Mouse (Mus musculus): ENCODE data around the gene Tppp2.

Tppp2 gene

GRCm38 (mm10) chr14:51918125-51918524, at the start of gene Tppp2:
Gene Tppp2 (plus strand): TSS chr14:51918425.
- in situ Hi-C loops (cut with MseI, MboI) = no loop called here

GRCm38 (mm10) chr14:51870756-51871155, 47.5 kb upstream of the Tppp2 start:
- in situ Hi-C loops (cut with MseI, MboI) = loop anchor here in 1 of 2 experiments (10.0 kb wide), 1 partner anchor 96 kb away; the partner anchor contains the start of gene Ang4

- in situ Hi-C loops (cut with MseI, MboI) = loop anchor here in 1 of 2 experiments (10.0 kb wide), 1 partner anchor 97 kb away; the partner anchor contains the start of gene Ang4
Observed at GRCm38 (mm10) chr14:51871741-51872140, 46.5 kb upstream of the Tppp2 start.

- in situ Hi-C loops (cut with MseI, MboI) = loop anchor here in 1 of 2 experiments (10.0 kb wide), 1 partner anchor 103 kb away; the partner anchor contains the start of gene Ang4
Observed at GRCm38 (mm10) chr14:51877517-51877916, 40.7 kb upstream of the Tppp2 start.

- in situ Hi-C loops (cut with MseI, MboI) = no loop called here
Observed at GRCm38 (mm10) chr14:51883527-51884030, 34.6 kb upstream of the Tppp2 start.

- in situ Hi-C loops (cut with MseI, MboI) = no loop called here
Observed at GRCm38 (mm10) chr14:51884031-51884544, 34.1 kb upstream of the Tppp2 start.

GRCm38 (mm10) chr14:51884598-51885331, 33.5 kb upstream of the Tppp2 start, which contains the start of gene Mettl17:
Gene Mettl17 (plus strand): TSS chr14:51884842.
- in situ Hi-C loops (cut with MseI, MboI) = no loop called here

GRCm38 (mm10) chr14:51886051-51886450, 32.2 kb upstream of the Tppp2 start:
- in situ Hi-C loops (cut with MseI, MboI) = no loop called here

GRCm38 (mm10) chr14:51889833-51890232, 28.4 kb upstream of the Tppp2 start:
- in situ Hi-C loops (cut with MseI, MboI) = no loop called here

GRCm38 (mm10) chr14:51892191-51892939, 25.9 kb upstream of the Tppp2 start, which contains the start of gene Slc39a2:
Gene Slc39a2 (plus strand): TSS chr14:51892889.
- in situ Hi-C loops (cut with MseI, MboI) = no loop called here

GRCm38 (mm10) chr14:51893094-51893794, 25.0 kb upstream of the Tppp2 start:
- in situ Hi-C loops (cut with MseI, MboI) = no loop called here

- in situ Hi-C loops (cut with MseI, MboI) = no loop called here
Observed at GRCm38 (mm10) chr14:51893809-51894208, 24.4 kb upstream of the Tppp2 start.

GRCm38 (mm10) chr14:51895071-51895470, 23.2 kb upstream of the Tppp2 start:
- in situ Hi-C loops (cut with MseI, MboI) = no loop called here

- in situ Hi-C loops (cut with MseI, MboI) = no loop called here
Observed at GRCm38 (mm10) chr14:51896019-51896418, 22.2 kb upstream of the Tppp2 start.

- in situ Hi-C loops (cut with MseI, MboI) = no loop called here
Observed at GRCm38 (mm10) chr14:51896539-51897170, 21.6 kb upstream of the Tppp2 start.

GRCm38 (mm10) chr14:51899351-51899750, 18.9 kb upstream of the Tppp2 start:
- in situ Hi-C loops (cut with MseI, MboI) = no loop called here

- in situ Hi-C loops (cut with MseI, MboI) = loop anchor here in 1 of 2 experiments (10.0 kb wide), 1 partner anchor 102 kb away; no protein-coding TSS in a partner anchor
Observed at GRCm38 (mm10) chr14:51902806-51903710, 15.2 kb upstream of the Tppp2 start.

- in situ Hi-C loops (cut with MseI, MboI) = loop anchor here in 1 of 2 experiments (10.0 kb wide), 1 partner anchor 101 kb away; no protein-coding TSS in a partner anchor
Observed at GRCm38 (mm10) chr14:51903782-51904181, 14.4 kb upstream of the Tppp2 start.

GRCm38 (mm10) chr14:51904706-51905105, 13.5 kb upstream of the Tppp2 start:
- in situ Hi-C loops (cut with MseI, MboI) = loop anchor here in 1 of 2 experiments (10.0 kb wide), 1 partner anchor 100 kb away; no protein-coding TSS in a partner anchor
